Mouse (Mus musculus) kidney, postnatal 0 days (tissue): ENCODE measurements at regions not wholly inside any gene's neighbourhood (a gene's known extent, or its start where the extent isn't known, plus 50 kb on each side); places are given as distances from the start of the nearest gene placed in this dataset.

Source experiments
- ATAC-seq: fragments of 200-750 bp; cut with Nextera tagmentation; replicated peaks from 2 replicates; pipeline ENCODE4 v1.8.0; 2017; ENCODE audit warnings: low read depth, moderate number of reproducible peaks, moderate TSS enrichment, moderate library complexity; ENCODE audit not compliant: low FRiP score
- DNase-seq: peaks from one replicate; pipeline ENCODE4 v3.0.0-alpha.2; 2016; ENCODE audit warnings: low spot score
- H3K27ac ChIP-seq: fragments of 300-500 bp; sonication (generic); 2 replicates; pipeline ENCODE4 v1.5.1; 2014; ENCODE audit warnings: mild to moderate bottlenecking
- H3K27me3 ChIP-seq: fragments of 300-500 bp; sonication (generic); 2 replicates; pipeline ENCODE4 v1.6.1; 2014; ENCODE audit warnings: low read length, mixed read lengths; ENCODE audit not compliant: insufficient read depth
- H3K36me3 ChIP-seq: fragments of 300-500 bp; sonication (generic); 2 replicates; pipeline ENCODE4 v1.6.1; 2014; ENCODE audit warnings: low read length, mixed read lengths; ENCODE audit not compliant: insufficient read depth
- H3K4me1 ChIP-seq: fragments of 300-500 bp; sonication (generic); replicated peaks from 2 replicates; pipeline ENCODE4 v1.6.1; 2014; ENCODE audit warnings: antibody characterized with exemption, low read length, mixed read lengths; ENCODE audit not compliant: insufficient read depth
- H3K4me2 ChIP-seq: fragments of 300-500 bp; sonication (generic); 2 replicates; pipeline ENCODE4 v1.6.1; 2014; ENCODE audit warnings: mild to moderate bottlenecking, low read length, moderate library complexity, mixed read lengths
- H3K4me3 ChIP-seq: fragments of 300-500 bp; sonication (generic); replicated peaks from 2 replicates; pipeline ENCODE4 v1.5.1; 2014; ENCODE audit warnings: low read depth, low read length
- H3K9ac ChIP-seq: fragments of 300-500 bp; sonication (generic); 2 replicates; pipeline ENCODE4 v1.6.1; 2014; ENCODE audit warnings: low read depth, low read length
- H3K9me3 ChIP-seq: fragments of 300-500 bp; sonication (generic); replicated peaks from 2 replicates; pipeline ENCODE4 v1.6.1; 2016; ENCODE audit warnings: low read length, inconsistent platforms, mixed read lengths
- CTCF ChIP-seq: IDR thresholded peaks from 2 replicates; pipeline ENCODE4 v1.5.1; 2016; ENCODE audit warnings: antibody characterized with exemption, low read depth, mild to moderate bottlenecking, moderate library complexity
- WGBS: fragments of 180-500 bp; shearing (Covaris S2); extraction: QIAGEN DNeasy Blood & Tissue Kit; methylation state at CpG from one replicate; pipeline ENCODE4 v1.1.7; 2014; 5-methylcytosine and 5-hydroxymethylcytosine counted together

- DNase-seq (no peak), ATAC-seq (no peak)
- Histone ChIP-seq H3K4me1 (no peaks in the 10 kb centered on the region), H3K36me3 (no peaks in the 10 kb centered on the region), H3K27ac (no peak overlapping the region), H3K27me3 (no peaks in the 10 kb centered on the region), H3K9me3 (no peaks in the 10 kb centered on the region), H3K4me2 (no peak overlapping the region), H3K9ac (no peak overlapping the region), H3K4me3 (no peak overlapping the region)
- 52% methylated on average over 2 of the region's 2 CpGs for WGBS
- no peak for TF ChIP-seq CTCF
Observed at GRCm38 (mm10) chr17:67506466-67506865, 126.1 kb downstream of the Lrrc30 start.

GRCm38 (mm10) chr17:67504502-67505033, 128.0 kb downstream of the Lrrc30 start:
- DNase-seq: no peak
- no peaks in the 10 kb centered on the region for H3K4me1 ChIP-seq
- 63% methylated on average over 9 of the region's 9 CpGs for WGBS
- no peak overlapping the region for H3K4me3 ChIP-seq
- H3K27ac ChIP-seq: no peak overlapping the region
- no peak overlapping the region for H3K9ac ChIP-seq
- H3K4me2 ChIP-seq: no peak overlapping the region
- no peaks in the 10 kb centered on the region for H3K9me3 ChIP-seq
- no peak for TF ChIP-seq CTCF
- no peak for ATAC-seq
- H3K27me3 ChIP-seq: no peaks in the 10 kb centered on the region
- no peaks in the 10 kb centered on the region for H3K36me3 ChIP-seq

- no peaks in the 10 kb centered on the region for H3K27me3 ChIP-seq
- 70% methylated on average over 6 of the region's 6 CpGs for WGBS
- no peaks in the 10 kb centered on the region for H3K36me3 ChIP-seq
- no peak overlapping the region for H3K27ac ChIP-seq
- no peak overlapping the region for H3K4me3 ChIP-seq
- H3K9me3 ChIP-seq: no peaks in the 10 kb centered on the region
- H3K4me2 ChIP-seq: no peak overlapping the region
- TF ChIP-seq CTCF: no peak
- ATAC-seq (no peak), DNase-seq (no peak)
- H3K9ac ChIP-seq: no peak overlapping the region
- no peaks in the 10 kb centered on the region for H3K4me1 ChIP-seq
Observed at GRCm38 (mm10) chr17:67503125-67503878, 129.2 kb downstream of the Lrrc30 start.

GRCm38 (mm10) chr17:67502628-67503027, 129.9 kb downstream of the Lrrc30 start:
- Histone ChIP-seq H3K4me1 (no peaks in the 10 kb centered on the region), H3K4me3 (no peak overlapping the region), H3K9ac (no peak overlapping the region), H3K9me3 (no peaks in the 10 kb centered on the region), H3K4me2 (no peak overlapping the region), H3K27ac (no peak overlapping the region), H3K27me3 (no peaks in the 10 kb centered on the region), H3K36me3 (no peaks in the 10 kb centered on the region)
- ATAC-seq: no peak
- no peak for DNase-seq
- WGBS: 89% methylated on average over 4 of the region's 4 CpGs
- TF ChIP-seq CTCF: no peak

GRCm38 (mm10) chr17:67499783-67500641, 132.5 kb downstream of the Lrrc30 start:
- H3K9ac ChIP-seq: no peak overlapping the region
- H3K9me3 ChIP-seq: no peaks in the 10 kb centered on the region
- DNase-seq (no peak), ATAC-seq (no peak)
- no peak overlapping the region for H3K4me3 ChIP-seq
- WGBS: 72% methylated on average over 28 of the region's 28 CpGs
- H3K27me3 ChIP-seq: no peaks in the 10 kb centered on the region
- no peak overlapping the region for H3K4me2 ChIP-seq
- H3K27ac ChIP-seq: no peak overlapping the region
- TF ChIP-seq CTCF: no peak
- H3K4me1 ChIP-seq: no peaks in the 10 kb centered on the region
- H3K36me3 ChIP-seq: no peaks in the 10 kb centered on the region

- Histone ChIP-seq H3K4me3 (no peak overlapping the region), H3K4me2 (no peak overlapping the region), H3K27me3 (no peaks in the 10 kb centered on the region), H3K9ac (no peak overlapping the region), H3K27ac (no peak overlapping the region), H3K36me3 (no peaks in the 10 kb centered on the region), H3K9me3 (no peaks in the 10 kb centered on the region), H3K4me1 (no peaks in the 10 kb centered on the region)
- no peak for TF ChIP-seq CTCF
- no peak for ATAC-seq
- WGBS: 78% methylated on average over 8 of the region's 8 CpGs
- DNase-seq: no peak
Observed at GRCm38 (mm10) chr17:67497380-67497779, 135.1 kb downstream of the Lrrc30 start.
